8 mouse cellular contexts compared by ENCODE assay signal in genomic region chr4:106650833-106651527, GRCm38 (mm10). TPM values are rescaled to one million over a fixed set of nuclear protein-coding genes. Genes with fewer than 3 reads are reported as not detected.
DNase-seq lines count a peak whose midpoint lies in the region; ATAC-seq and TF ChIP-seq lines count a peak whose summit lies in the region.

Gene Pars2, plus strand, starts transcription at chr4:106651069.

- no peaks in the 10 kb centered on the region for H3K9me3 ChIP-seq in MEL (replicated peaks; ENCODE audit: insufficient read depth, low read length)
- H3K9me3 ChIP-seq in forebrain, postnatal 0 days (ENCODE audit: low read length): no peaks in the 10 kb centered on the region
- H3K9me3 ChIP-seq in lung, embryonic 15.5 days: no peaks in the 10 kb centered on the region

- TF ChIP-seq CTCF in MEL (IDR thresholded peaks at IDR 0.05 in 2 of 3, conservative IDR thresholded peaks at IDR 0.05 in 1 of 3; ENCODE audit: control insufficient read depth in 1 of 3, insufficient read depth in 1 of 3, low read depth in 2 of 3, low read length in 3 of 3, poor library complexity in 1 of 3, severe bottlenecking in 1 of 3): no peak
- TF ChIP-seq CTCF in cerebellum, adult 2 months (IDR thresholded peaks at IDR 0.05; ENCODE audit: borderline replicate concordance, insufficient read depth, low read depth, low read length): no peak
- no peak; the same call in 1 of the 2 replicates for TF ChIP-seq CTCF in forebrain, postnatal 0 days (IDR thresholded peaks at IDR 0.05; ENCODE audit: low read depth)

- WGBS in cerebellum, adult 2 months: 2% methylated on average over 40 of the region's 40 CpGs
- WGBS in forebrain, postnatal 0 days: 3% methylated on average over 40 of the region's 40 CpGs
- 2% methylated on average over 40 of the region's 40 CpGs for WGBS in lung, embryonic 15.5 days

- H3K4me2 ChIP-seq in forebrain, postnatal 0 days (ENCODE audit: low read depth): peak within 1 kb of the TSS; percentile 93
- H3K4me2 ChIP-seq in lung, embryonic 15.5 days: peak within 1 kb of the TSS; percentile 93

- peak; percentile 98 for DNase-seq in MEL (ENCODE audit: low read depth, low spot score)
- peak; percentile 98 to 99 for DNase-seq in cerebellum, adult 2 months
- peak; percentile 99 for DNase-seq in forebrain, postnatal 0 days
- DNase-seq in heart, postnatal 4 days: peak; percentile 98
- peak; percentile 96 to 97 for DNase-seq in layer of hippocampus, adult 8-10 months (ENCODE audit: low spot score in 2 of 2)
- DNase-seq in ovary, adult 18-20 months (ENCODE audit: low spot score): peak; percentile 96
- DNase-seq in thymus, postnatal 0 days (ENCODE audit: low spot score): peak; percentile 99

- H3K36me3 ChIP-seq in MEL (ENCODE audit: control insufficient read depth in 1 of 2, insufficient read depth in 2 of 2, low read length in 2 of 2): peaks cover 0 to 16% of the 10 kb centered on the region in 2 experiments; a peak in 1 of 4 replicates
- H3K36me3 ChIP-seq in forebrain, postnatal 0 days (ENCODE audit: insufficient read depth): peaks cover 21% of the 10 kb centered on the region
- H3K36me3 ChIP-seq in lung, embryonic 15.5 days: peaks cover 18% of the 10 kb centered on the region

- peak within 1 kb of the TSS; percentile 44 for H3K27ac ChIP-seq in MEL (ENCODE audit: control insufficient read depth, low read depth, low read length)
- H3K27ac ChIP-seq in cerebellum, adult 2 months (ENCODE audit: insufficient read depth, low read length): peak within 1 kb of the TSS; percentile 9; the same call in 1 of the 2 replicates
- no peak within 1 kb of the TSS for H3K27ac ChIP-seq in forebrain, postnatal 0 days (ENCODE audit: low read depth, low read length)
- peak within 1 kb of the TSS; percentile 48 for H3K27ac ChIP-seq in lung, embryonic 15.5 days

- peaks cover 11 to 17% of the 10 kb centered on the region in 2 experiments; a peak in 3 of 4 replicates for H3K4me1 ChIP-seq in MEL (ENCODE audit: control insufficient read depth in 1 of 2, insufficient read depth in 2 of 2, low read length in 2 of 2)
- H3K4me1 ChIP-seq in cerebellum, adult 2 months (ENCODE audit: control insufficient read depth, insufficient read depth, low read length): peaks cover 4% of the 10 kb centered on the region; the same call in 1 of the 2 replicates
- peaks cover 7% of the 10 kb centered on the region for H3K4me1 ChIP-seq in forebrain, postnatal 0 days (ENCODE audit: insufficient read depth)
- H3K4me1 ChIP-seq in lung, embryonic 15.5 days: peaks cover 9% of the 10 kb centered on the region

- no peak for TF ChIP-seq EP300 in MEL (IDR thresholded peaks at IDR 0.05; ENCODE audit: low read depth in 1 of 2, low read length in 2 of 2)

- peak; percentile 99 for ATAC-seq in forebrain, postnatal 0 days
- peak; percentile 98 for ATAC-seq in lung, embryonic 15.5 days (ENCODE audit: borderline replicate concordance, extremely low read depth, low FRiP score, low TSS enrichment)

- H3K9ac ChIP-seq in MEL (ENCODE audit: control insufficient read depth, low read depth, low read length, poor library complexity, severe bottlenecking): peak within 1 kb of the TSS; percentile 75
- peak within 1 kb of the TSS; percentile 72 for H3K9ac ChIP-seq in forebrain, postnatal 0 days
- peak within 1 kb of the TSS; percentile 68 for H3K9ac ChIP-seq in lung, embryonic 15.5 days

- TF ChIP-seq POLR2A in MEL (IDR thresholded peaks at IDR 0.05; ENCODE audit: control insufficient read depth in 1 of 2, insufficient read depth in 1 of 2, low read depth in 1 of 2, low read length in 2 of 2, poor library complexity in 1 of 2): peak; percentile 83 to 96
- TF ChIP-seq POLR2A in cerebellum, adult 2 months (IDR thresholded peaks at IDR 0.05; ENCODE audit: borderline replicate concordance, insufficient read depth, low read length): peak; percentile 94

- peaks cover 2% of the 10 kb centered on the region for H3K79me2 ChIP-seq in MEL (ENCODE audit: control insufficient read depth, insufficient read depth, low read length, poor library complexity)

- no peaks in the 10 kb centered on the region for H3K27me3 ChIP-seq in MEL (ENCODE audit: control insufficient read depth in 1 of 2, insufficient read depth in 2 of 2, low read length in 2 of 2)
- no peaks in the 10 kb centered on the region for H3K27me3 ChIP-seq in cerebellum, adult 2 months (ENCODE audit: control insufficient read depth, insufficient read depth, low read length)
- H3K27me3 ChIP-seq in forebrain, postnatal 0 days (ENCODE audit: insufficient read depth, low read length): no peaks in the 10 kb centered on the region
- no peaks in the 10 kb centered on the region for H3K27me3 ChIP-seq in lung, embryonic 15.5 days

- no peak for TF ChIP-seq RAD21 in MEL (IDR thresholded peaks at IDR 0.05; ENCODE audit: low read depth, low read length)

- peak within 1 kb of the TSS; percentile 77 to 81 for H3K4me3 ChIP-seq in MEL (ENCODE audit: control insufficient read depth in 1 of 2, insufficient read depth in 1 of 2, low read depth in 2 of 2, low read length in 2 of 2)
- peak within 1 kb of the TSS; percentile 71 for H3K4me3 ChIP-seq in cerebellum, adult 2 months (replicated peaks; ENCODE audit: insufficient read depth, low read depth, low read length)
- peak within 1 kb of the TSS; percentile 62 for H3K4me3 ChIP-seq in forebrain, postnatal 0 days (ENCODE audit: low read depth, low read length)
- peak within 1 kb of the TSS; percentile 66 for H3K4me3 ChIP-seq in lung, embryonic 15.5 days

TF ChIP-seq in MEL, 35 proteins besides CTCF, POLR2A, EP300 and RAD21 (continues in another document):
- TF ChIP-seq ELF1 (IDR thresholded peaks at IDR 0.05; ENCODE audit: low read depth, low read length): peak; percentile 92
- peak; percentile 77; the same call in 1 of the 2 replicates for TF ChIP-seq MYC (IDR thresholded peaks at IDR 0.05; ENCODE audit: low read depth, low read length)
- TF ChIP-seq KAT2A (conservative IDR thresholded peaks at IDR 0.05; ENCODE audit: low read depth, low read length): peak; percentile 59
- TF ChIP-seq UBTF (IDR thresholded peaks at IDR 0.05; ENCODE audit: borderline replicate concordance, insufficient read depth, low read depth, low read length): no peak
- no peak for TF ChIP-seq GABPA (IDR thresholded peaks at IDR 0.05; ENCODE audit: low read depth, low read length)
- TF ChIP-seq TAL1 (IDR thresholded peaks at IDR 0.05; ENCODE audit: low read length): no peak
- TF ChIP-seq MXI1 (IDR thresholded peaks at IDR 0.05; ENCODE audit: low read depth, low read length): no peak
- no peak for TF ChIP-seq SMC3 (IDR thresholded peaks at IDR 0.05; ENCODE audit: low read depth, low read length)
- TF ChIP-seq CHD2 (IDR thresholded peaks at IDR 0.05; ENCODE audit: low read length): no peak
- no peak; the same call in 1 of the 2 replicates for TF ChIP-seq MAX (IDR thresholded peaks at IDR 0.05; ENCODE audit: low read length)
- no peak for TF ChIP-seq MYB (IDR thresholded peaks at IDR 0.05; ENCODE audit: low read depth, low read length)
- peak; percentile 91 for TF ChIP-seq NELFE (IDR thresholded peaks at IDR 0.05; ENCODE audit: low read depth, low read length)
- peak; percentile 96 for TF ChIP-seq E2F4 (IDR thresholded peaks at IDR 0.05; ENCODE audit: borderline replicate concordance, low read depth, low read length)
- no peak for TF ChIP-seq CHD1 (IDR thresholded peaks at IDR 0.05; ENCODE audit: low read depth, low read length)
- no peak for TF ChIP-seq BHLHE40 (IDR thresholded peaks at IDR 0.05; ENCODE audit: borderline replicate concordance, low read depth, low read length)
- no peak for TF ChIP-seq RCOR1 (IDR thresholded peaks at IDR 0.05; ENCODE audit: low read depth, low read length)
- peak; percentile 9; the same call in 1 of the 2 replicates for TF ChIP-seq ETS1 (IDR thresholded peaks at IDR 0.05; ENCODE audit: low read depth, low read length)
- TF ChIP-seq ZNF384 (IDR thresholded peaks at IDR 0.05; ENCODE audit: low read depth, low read length): no peak
- TF ChIP-seq ZKSCAN1 (IDR thresholded peaks at IDR 0.05; ENCODE audit: low read depth, low read length): no peak
- TF ChIP-seq MAFK (IDR thresholded peaks at IDR 0.05; ENCODE audit: borderline replicate concordance, low read depth, low read length): no peak
- no peak for TF ChIP-seq ZC3H11A (IDR thresholded peaks at IDR 0.05; ENCODE audit: low read depth, low read length)
- TF ChIP-seq SIN3A (IDR thresholded peaks at IDR 0.05; ENCODE audit: low read length): peak; percentile 82
- peak; percentile 51; the same call in 1 of the 2 replicates for TF ChIP-seq TCF12 (IDR thresholded peaks at IDR 0.05; ENCODE audit: low read depth, low read length)
- TF ChIP-seq NRF1 (IDR thresholded peaks at IDR 0.05; ENCODE audit: insufficient read depth, low read depth, low read length, poor library complexity, severe bottlenecking): peak; percentile 86
- no peak for TF ChIP-seq JUND (IDR thresholded peaks at IDR 0.05; ENCODE audit: low read depth, low read length)
- no peak for TF ChIP-seq GATA1 (IDR thresholded peaks at IDR 0.05; ENCODE audit: low read depth, low read length)
- TF ChIP-seq MEF2A (IDR thresholded peaks at IDR 0.05; ENCODE audit: extremely low read depth, insufficient replicate concordance, low read depth, low read length, poor library complexity, severe bottlenecking): no peak
- TF ChIP-seq ZMIZ1 (IDR thresholded peaks at IDR 0.05; ENCODE audit: low read depth, low read length): peak; percentile 61; the same call in 1 of the 2 replicates
- TF ChIP-seq POLR2AphosphoS5 (IDR thresholded peaks at IDR 0.05; ENCODE audit: borderline replicate concordance, low read depth, low read length): no peak
- TF ChIP-seq MAZ (IDR thresholded peaks at IDR 0.05; ENCODE audit: low read depth, low read length): no peak
- TF ChIP-seq USF2 (IDR thresholded peaks at IDR 0.05; ENCODE audit: borderline replicate concordance in 1 of 2, insufficient read depth in 1 of 2, low read depth in 1 of 2, low read length in 2 of 2): no peak
- TF ChIP-seq POLR2AphosphoS2 (IDR thresholded peaks at IDR 0.05; ENCODE audit: low read length): peak; percentile 82; the same call in 1 of the 2 replicates

RNA-seq across cellular contexts. Expression of gene Pars2, which starts in this region (rescaled TPM):
- 10.9 and 11.2 TPM in 2 replicates for total RNA-seq in MEL (2012; rRNA removed)
- polyA plus RNA-seq in MEL (2012; ENCODE audit: insufficient read depth in 1 of 2, insufficient read length in 2 of 2, low read depth in 1 of 2, low replicate concordance in 2 of 2, missing spikeins in 1 of 2): 10 to 100 TPM in 1 of 2 experiments, not detected in 1; 11.3 TPM
- polyA plus RNA-seq in cerebellum, adult 2 months (2012; rRNA removed): 7.7 and 9.3 TPM in 2 replicates
- 13.2 and 13.6 TPM in 2 replicates for total RNA-seq in forebrain, postnatal 0 days (2014; rRNA removed)
- 9.2 and 9.9 TPM in 2 replicates for polyA plus RNA-seq in forebrain, postnatal 0 days (2015; fragmentation: Nextera tagmentation; extraction: Ambion mirVana)
- total RNA-seq in heart, postnatal 4 days (2021): 1 to 10 TPM; 6.7 to 7.4 TPM
- 1 to 10 TPM; 5.1 to 9.5 (median 8.5) TPM for total RNA-seq in layer of hippocampus, adult 8-10 months (2022)
- polyA plus RNA-seq in lung, embryonic 15.5 days (2015; fragmentation: Nextera tagmentation; extraction: Ambion mirVana): 12.9 and 13.5 TPM in 2 replicates
- polyA plus RNA-seq in thymus, postnatal 0 days (2015; fragmentation: Nextera tagmentation; extraction: Ambion mirVana): 12.7 and 13.9 TPM in 2 replicates
